Mouse (Mus musculus): ENCODE measurements around the gene Zfp105. TPM values are rescaled to one million over a fixed set of nuclear protein-coding genes. Genes with fewer than 3 reads are reported as not detected.

The Zfp105 gene
- polyA plus RNA-seq, 1 experiment from 2014 or later = 33.2 TPM

Other genes with a start within 250 kb of the Zfp105 start
- gene Topaz1, start 175.7 kb upstream of the Zfp105 start, polyA plus RNA-seq (2016; fragmentation: Nextera tagmentation; extraction: Ambion mirVana) = not detected in 2 replicates
- 7.4 and 7.7 TPM in 2 replicates for gene Tcaim, start 117.5 kb upstream of the Zfp105 start, polyA plus RNA-seq (2016; fragmentation: Nextera tagmentation; extraction: Ambion mirVana)
- 0.34 TPM in 1 of 2 replicates, not detected in the other for gene Gm35549, start 79.0 kb upstream of the Zfp105 start, polyA plus RNA-seq (2016; fragmentation: Nextera tagmentation; extraction: Ambion mirVana)
- 121 and 122 TPM in 2 replicates for gene Zfp445, start 57.1 kb upstream of the Zfp105 start, polyA plus RNA-seq (2016; fragmentation: Nextera tagmentation; extraction: Ambion mirVana)
- 5.4 and 5.5 TPM in 2 replicates for gene Zkscan7, start 37.4 kb upstream of the Zfp105 start, polyA plus RNA-seq (2016; fragmentation: Nextera tagmentation; extraction: Ambion mirVana)
- 33.1 and 38.3 TPM in 2 replicates for gene 1110059G10Rik, start 27.9 kb downstream of the Zfp105 start, polyA plus RNA-seq (2016; fragmentation: Nextera tagmentation; extraction: Ambion mirVana)
- 90.5 and 92.2 TPM in 2 replicates for gene Kif15, start 28.0 kb downstream of the Zfp105 start, polyA plus RNA-seq (2016; fragmentation: Nextera tagmentation; extraction: Ambion mirVana)
- 16.6 and 17.8 TPM in 2 replicates for gene Tmem42, start 98.3 kb downstream of the Zfp105 start, polyA plus RNA-seq (2016; fragmentation: Nextera tagmentation; extraction: Ambion mirVana)
- 0.88 and 0.97 TPM in 2 replicates for gene Tgm4, start 111.7 kb downstream of the Zfp105 start, polyA plus RNA-seq (2016; fragmentation: Nextera tagmentation; extraction: Ambion mirVana)
- gene Zdhhc3, start 190.1 kb downstream of the Zfp105 start, polyA plus RNA-seq (2016; fragmentation: Nextera tagmentation; extraction: Ambion mirVana) = 82.2 and 83.4 TPM in 2 replicates
- gene Exosc7, start 190.1 kb downstream of the Zfp105 start, polyA plus RNA-seq (2016; fragmentation: Nextera tagmentation; extraction: Ambion mirVana) = 111 and 116 TPM in 2 replicates
- 0.32 TPM in 1 of 2 replicates, not detected in the other for gene Clec3b, start 227.9 kb downstream of the Zfp105 start, polyA plus RNA-seq (2016; fragmentation: Nextera tagmentation; extraction: Ambion mirVana)

Measured in forebrain, embryonic 12.5 days (tissue).